ENCODE assay signal across 13 mouse cellular contexts in the genomic region with DNA sequence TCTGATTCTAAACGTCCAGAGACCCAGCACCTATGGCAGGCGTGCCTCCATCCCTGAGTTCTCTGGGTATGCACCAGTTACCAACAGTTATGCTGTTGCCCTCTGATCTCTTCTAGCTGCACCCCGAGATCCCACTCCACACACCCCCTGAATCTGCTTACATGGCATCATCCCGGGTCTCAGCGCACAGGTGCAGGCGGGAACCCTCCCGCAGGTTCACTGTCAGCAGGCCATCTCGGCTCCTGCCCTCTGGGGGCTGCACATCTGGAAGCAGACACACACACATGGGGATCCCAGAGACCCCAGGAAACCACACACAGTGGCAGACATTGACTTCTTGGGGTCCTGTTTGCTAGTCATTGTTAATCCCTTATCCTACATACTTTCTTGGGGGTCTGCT. TPM values are rescaled to one million over a fixed set of nuclear protein-coding genes. Genes with fewer than 3 reads are reported as not detected.
DNase-seq lines count a peak whose midpoint lies in the region; ATAC-seq and TF ChIP-seq lines count a peak whose summit lies in the region.
"Had no signal": no experiment of that assay in that cellular context is flagged by ENCODE, and none has a peak within 500 bp of the region (broad histone marks: within the 10 kb centered on the region; RNA-seq: fewer than 3 reads in every experiment).

No protein-coding gene starts in this region.

- no peak for TF ChIP-seq CTCF in left cerebral cortex, adult 2 months (IDR thresholded peaks at IDR 0.05)
- TF ChIP-seq CTCF in forebrain, postnatal 0 days (IDR thresholded peaks at IDR 0.05; ENCODE audit: low read depth): no peak
- no peak for TF ChIP-seq CTCF in midbrain, postnatal 0 days (IDR thresholded peaks at IDR 0.05)

- ATAC-seq in forebrain, postnatal 0 days: no peak
- no peak for ATAC-seq in hindbrain, embryonic 15.5 days (ENCODE audit: low FRiP score, low read depth)
- no peak for ATAC-seq in midbrain, postnatal 0 days (ENCODE audit: low FRiP score)

- H3K27ac ChIP-seq in left cerebral cortex, adult 2 months: peak overlapping the region; percentile 79
- H3K27ac ChIP-seq in forebrain, postnatal 0 days (ENCODE audit: low read depth, low read length): peak overlapping the region; percentile 40
- H3K27ac ChIP-seq in hindbrain, embryonic 15.5 days (replicated peaks): peak overlapping the region; percentile 59
- H3K27ac ChIP-seq in midbrain, postnatal 0 days (ENCODE audit: low read depth, low read length): peak overlapping the region; percentile 62
- H3K27ac ChIP-seq: limb, embryonic 12.5 days; lung, embryonic 15.5 days had no signal

- no peaks in the 10 kb centered on the region; the same call in 1 of the 2 replicates for H3K4me1 ChIP-seq in forebrain, postnatal 0 days (ENCODE audit: insufficient read depth)
- H3K4me1 ChIP-seq in hindbrain, embryonic 15.5 days (replicated peaks): 0 out of 2 replicates have a peak, but pooled peaks cover 2% of the 10 kb centered on the region
- H3K4me1 ChIP-seq in midbrain, postnatal 0 days (ENCODE audit: insufficient read depth, low read length): no peaks in the 10 kb centered on the region

- H3K36me3 ChIP-seq in forebrain, postnatal 0 days (ENCODE audit: insufficient read depth): no peaks in the 10 kb centered on the region; the same call in 1 of the 2 replicates
- no peaks in the 10 kb centered on the region for H3K36me3 ChIP-seq in hindbrain, embryonic 15.5 days
- H3K36me3 ChIP-seq in midbrain, postnatal 0 days (ENCODE audit: insufficient read depth, low read length): no peaks in the 10 kb centered on the region; the same call in 1 of the 2 replicates
- H3K36me3 ChIP-seq: limb, embryonic 12.5 days; lung, embryonic 15.5 days had no signal

- intact Hi-C loops in left cerebral cortex, adult 2 months (cut with DNase I): no loop called here

- H3K9me3 ChIP-seq in forebrain, postnatal 0 days (ENCODE audit: low read length): no peaks in the 10 kb centered on the region
- H3K9me3 ChIP-seq in hindbrain, embryonic 15.5 days: no peaks in the 10 kb centered on the region
- H3K9me3 ChIP-seq in midbrain, postnatal 0 days (ENCODE audit: low read length): no peaks in the 10 kb centered on the region
- H3K9me3 ChIP-seq: limb, embryonic 12.5 days; lung, embryonic 15.5 days had no signal

- 0 out of 2 replicates have a peak overlapping the region, but pooled peaks have one; percentile 14 for H3K4me3 ChIP-seq in left cerebral cortex, adult 2 months
- no peak overlapping the region for H3K4me3 ChIP-seq in forebrain, postnatal 0 days (ENCODE audit: low read depth, low read length)
- no peak overlapping the region for H3K4me3 ChIP-seq in hindbrain, embryonic 15.5 days
- no peak overlapping the region for H3K4me3 ChIP-seq in midbrain, postnatal 0 days (ENCODE audit: low read depth, low read length)
- H3K4me3 ChIP-seq: limb, embryonic 12.5 days; lung, embryonic 15.5 days had no signal

- H3K9ac ChIP-seq in forebrain, postnatal 0 days: no peak overlapping the region
- H3K9ac ChIP-seq in hindbrain, embryonic 15.5 days: no peak overlapping the region
- H3K9ac ChIP-seq in midbrain, postnatal 0 days (replicated peaks; ENCODE audit: low read length, poor library complexity, severe bottlenecking): no peak overlapping the region
- H3K9ac ChIP-seq: limb, embryonic 12.5 days; lung, embryonic 15.5 days had no signal

- no peak overlapping the region for H3K4me2 ChIP-seq in forebrain, postnatal 0 days (ENCODE audit: low read depth)
- H3K4me2 ChIP-seq in hindbrain, embryonic 15.5 days: no peak overlapping the region
- no peak overlapping the region for H3K4me2 ChIP-seq in midbrain, postnatal 0 days (ENCODE audit: low read depth, low read length, poor library complexity, severe bottlenecking)
- H3K4me2 ChIP-seq: lung, embryonic 15.5 days had no signal

- DNase-seq in left cerebral cortex, adult 2 months (ENCODE audit: extremely low spot score in 1 of 2, low spot score in 2 of 2): no peak
- DNase-seq in left cerebral cortex, adult 9 months (ENCODE audit: low spot score in 2 of 2): no peak
- DNase-seq in forebrain, postnatal 0 days: no peak
- no peak for DNase-seq in midbrain, postnatal 0 days (ENCODE audit: low spot score)
- DNase-seq in ovary, adult 18-20 months (ENCODE audit: low spot score): no peak
- no peak for DNase-seq in gastrocnemius, postnatal 10 days
- DNase-seq in cerebellum, adult 11-12 months: no peak
- DNase-seq: cerebellum, adult 8-10 months; gastrocnemius, postnatal 14 days; kidney, adult 18-20 months had no signal

- no peaks in the 10 kb centered on the region for H3K27me3 ChIP-seq in forebrain, postnatal 0 days (ENCODE audit: insufficient read depth, low read length)
- no peaks in the 10 kb centered on the region for H3K27me3 ChIP-seq in hindbrain, embryonic 15.5 days
- H3K27me3 ChIP-seq in midbrain, postnatal 0 days (ENCODE audit: insufficient read depth, low read length): no peaks in the 10 kb centered on the region
- H3K27me3 ChIP-seq: limb, embryonic 12.5 days; lung, embryonic 15.5 days had no signal

- WGBS in forebrain, postnatal 0 days: 88% methylated on average over 8 of the region's 8 CpGs
- 83% methylated on average over 8 of the region's 8 CpGs for WGBS in hindbrain, embryonic 15.5 days
- 80% methylated on average over 8 of the region's 8 CpGs for WGBS in midbrain, postnatal 0 days

RNA-seq across cellular contexts. Expression of a gene that starts 7.8 kb away (rescaled TPM):
- total RNA-seq in left cerebral cortex, adult 2 months (2021): 100 to 1,000 TPM; 139 to 153 TPM
- total RNA-seq in forebrain, postnatal 0 days (2014; rRNA removed): 14.8 and 20.4 TPM in 2 replicates
- 22.1 and 22.8 TPM in 2 replicates for polyA plus RNA-seq in forebrain, postnatal 0 days (2015; fragmentation: Nextera tagmentation; extraction: Ambion mirVana)
- 17.4 and 17.5 TPM in 2 replicates for polyA plus RNA-seq in hindbrain, embryonic 15.5 days (2015; fragmentation: Nextera tagmentation; extraction: Ambion mirVana)
- total RNA-seq in midbrain, postnatal 0 days (2014; rRNA removed): 25.4 and 46.1 TPM in 2 replicates
- 25.4 and 29.9 TPM in 2 replicates for polyA plus RNA-seq in midbrain, postnatal 0 days (2015; fragmentation: Nextera tagmentation; extraction: Ambion mirVana)
- total RNA-seq in gastrocnemius, postnatal 10 days (2021): 10 to 100 TPM; 19.6 to 25.2 TPM

RNA-seq across cellular contexts. Expression of a gene that starts 46.3 kb away (rescaled TPM):
- 10 to 100 TPM; 73.3 to 78.9 TPM for total RNA-seq in left cerebral cortex, adult 2 months (2021)
- total RNA-seq in forebrain, postnatal 0 days (2014; rRNA removed): 28.9 and 44.9 TPM in 2 replicates
- polyA plus RNA-seq in forebrain, postnatal 0 days (2015; fragmentation: Nextera tagmentation; extraction: Ambion mirVana): 88.4 and 97.7 TPM in 2 replicates
- polyA plus RNA-seq in hindbrain, embryonic 15.5 days (2015; fragmentation: Nextera tagmentation; extraction: Ambion mirVana): 81.4 and 83.6 TPM in 2 replicates
- total RNA-seq in midbrain, postnatal 0 days (2014; rRNA removed): 33.9 and 47.8 TPM in 2 replicates
- 89.8 and 91.5 TPM in 2 replicates for polyA plus RNA-seq in midbrain, postnatal 0 days (2015; fragmentation: Nextera tagmentation; extraction: Ambion mirVana)
- 10 to 100 TPM; 79.2 to 87.0 TPM for total RNA-seq in gastrocnemius, postnatal 10 days (2021)

RNA-seq across cellular contexts. Expression of a gene that starts 47.2 kb away (rescaled TPM):
- total RNA-seq in left cerebral cortex, adult 2 months (2021): 100 to 1,000 TPM; 394 to 436 TPM
- 299 and 313 TPM in 2 replicates for total RNA-seq in forebrain, postnatal 0 days (2014; rRNA removed)
- polyA plus RNA-seq in forebrain, postnatal 0 days (2015; fragmentation: Nextera tagmentation; extraction: Ambion mirVana): 258 and 305 TPM in 2 replicates
- 274 and 283 TPM in 2 replicates for polyA plus RNA-seq in hindbrain, embryonic 15.5 days (2015; fragmentation: Nextera tagmentation; extraction: Ambion mirVana)
- total RNA-seq in midbrain, postnatal 0 days (2014; rRNA removed): 289 and 352 TPM in 2 replicates
- polyA plus RNA-seq in midbrain, postnatal 0 days (2015; fragmentation: Nextera tagmentation; extraction: Ambion mirVana): 340 and 363 TPM in 2 replicates
- total RNA-seq in gastrocnemius, postnatal 10 days (2021): 10 to 100 TPM; 74.9 to 75.2 TPM

RNA-seq across cellular contexts. Expression of a gene that starts 52.0 kb away (rescaled TPM):
- 100 to 1,000 TPM; 215 to 220 TPM for total RNA-seq in left cerebral cortex, adult 2 months (2021)
- 84.0 and 116 TPM in 2 replicates for total RNA-seq in forebrain, postnatal 0 days (2014; rRNA removed)
- polyA plus RNA-seq in forebrain, postnatal 0 days (2015; fragmentation: Nextera tagmentation; extraction: Ambion mirVana): 90.1 and 91.7 TPM in 2 replicates
- polyA plus RNA-seq in hindbrain, embryonic 15.5 days (2015; fragmentation: Nextera tagmentation; extraction: Ambion mirVana): 112 and 117 TPM in 2 replicates
- total RNA-seq in midbrain, postnatal 0 days (2014; rRNA removed): 150 and 163 TPM in 2 replicates
- 105 and 106 TPM in 2 replicates for polyA plus RNA-seq in midbrain, postnatal 0 days (2015; fragmentation: Nextera tagmentation; extraction: Ambion mirVana)
- total RNA-seq in gastrocnemius, postnatal 10 days (2021): 10 to 100 TPM; 51.6 to 55.3 TPM
